ENCODE assay signal across 18 mouse cellular contexts in genomic region chr5:137962945-137963344, GRCm38 (mm10). TPM values are rescaled to one million over a fixed set of nuclear protein-coding genes. Genes with fewer than 3 reads are reported as not detected.
DNase-seq lines count a peak whose midpoint lies in the region; ATAC-seq lines count a peak whose summit lies in the region.
"Had no signal": no experiment of that assay in that cellular context is flagged by ENCODE, and none has a peak within 500 bp of the region (broad histone marks: within the 10 kb centered on the region; RNA-seq: fewer than 3 reads in every experiment).

TSS of gene Gjc3 (minus strand) at chr5:137963098.

- no peaks in the 10 kb centered on the region for H3K4me1 ChIP-seq in hindbrain, embryonic 11.5 days (replicated peaks; ENCODE audit: control insufficient read depth, insufficient read depth, low read length)
- no peaks in the 10 kb centered on the region for H3K4me1 ChIP-seq in hindbrain, embryonic 13.5 days (replicated peaks)
- H3K4me1 ChIP-seq: heart, embryonic 13.5 days; liver, embryonic 13.5 days; megakaryocyte, embryonic 14.5 days had no signal

- H3K4me3 ChIP-seq in hindbrain, embryonic 11.5 days (ENCODE audit: low read depth, low read length), result no peak within 1 kb of the TSS
- no peak within 1 kb of the TSS for H3K4me3 ChIP-seq in hindbrain, embryonic 13.5 days
- H3K4me3 ChIP-seq: heart, embryonic 13.5 days; liver, embryonic 13.5 days; megakaryocyte, embryonic 14.5 days had no signal

- no peak within 1 kb of the TSS for H3K9ac ChIP-seq in hindbrain, embryonic 11.5 days (ENCODE audit: low read depth, low read length)
- no peak within 1 kb of the TSS for H3K9ac ChIP-seq in hindbrain, embryonic 13.5 days
- H3K9ac ChIP-seq: heart, embryonic 13.5 days; liver, embryonic 13.5 days had no signal

- ATAC-seq in hindbrain, embryonic 11.5 days (ENCODE audit: low FRiP score), result no peak
- no peak for ATAC-seq in hindbrain, embryonic 13.5 days (ENCODE audit: low FRiP score)
- ATAC-seq: lung, postnatal 0 days had no signal

- 51% methylated on average over 8 of the region's 8 CpGs for WGBS in hindbrain, embryonic 11.5 days
- WGBS in hindbrain, embryonic 13.5 days, result 41% methylated on average over 8 of the region's 8 CpGs

- H3K27me3 ChIP-seq in hindbrain, embryonic 11.5 days (ENCODE audit: control insufficient read depth, insufficient read depth, low read length), result no peaks in the 10 kb centered on the region
- no peaks in the 10 kb centered on the region for H3K27me3 ChIP-seq in hindbrain, embryonic 13.5 days
- H3K27me3 ChIP-seq: heart, embryonic 13.5 days; liver, embryonic 13.5 days had no signal

- no peaks in the 10 kb centered on the region for H3K9me3 ChIP-seq in hindbrain, embryonic 11.5 days (ENCODE audit: control insufficient read depth, low read length)
- no peaks in the 10 kb centered on the region for H3K9me3 ChIP-seq in hindbrain, embryonic 13.5 days
- H3K9me3 ChIP-seq: heart, embryonic 13.5 days; liver, embryonic 13.5 days had no signal

- no peaks in the 10 kb centered on the region for H3K36me3 ChIP-seq in hindbrain, embryonic 11.5 days (ENCODE audit: control insufficient read depth, insufficient read depth, low read length)
- H3K36me3 ChIP-seq in hindbrain, embryonic 13.5 days, result no peaks in the 10 kb centered on the region
- H3K36me3 ChIP-seq: heart, embryonic 13.5 days; liver, embryonic 13.5 days had no signal

- no peak within 1 kb of the TSS for H3K27ac ChIP-seq in hindbrain, embryonic 11.5 days (ENCODE audit: low read depth, low read length)
- H3K27ac ChIP-seq in hindbrain, embryonic 13.5 days, result no peak within 1 kb of the TSS
- H3K27ac ChIP-seq: heart, embryonic 13.5 days; liver, embryonic 13.5 days had no signal

- DNase-seq in cerebellum, adult 11 months, result peak; percentile 2
- DNase-seq in cerebellum, postnatal 4 days (ENCODE audit: low spot score in 2 of 2), result no peak
- peak; percentile 6 for DNase-seq in hindbrain, embryonic 11.5 days (ENCODE audit: low spot score)
- DNase-seq in brain, adult 2 months (ENCODE audit: low read depth, low spot score), result peak; percentile 74
- DNase-seq in left cerebral cortex, adult 8-10 months (ENCODE audit: low spot score in 2 of 2), result no peak
- DNase-seq in urinary bladder, postnatal 14 days (ENCODE audit: low spot score), result no peak
- no peak for DNase-seq in liver
- DNase-seq: kidney, adult 11 months; liver, embryonic 13.5 days; right cerebral cortex, postnatal 25 days had no signal

- no peak within 1 kb of the TSS for H3K4me2 ChIP-seq in hindbrain, embryonic 11.5 days (replicated peaks; ENCODE audit: low read depth, low read length)
- H3K4me2 ChIP-seq in hindbrain, embryonic 13.5 days, result no peak within 1 kb of the TSS
- H3K4me2 ChIP-seq: heart, embryonic 13.5 days; liver, embryonic 13.5 days had no signal

RNA-seq across cellular contexts. Expression of gene Gjc3, which starts in this region (rescaled TPM):
- 0.17 and 0.23 TPM in 2 replicates for polyA plus RNA-seq in hindbrain, embryonic 11.5 days (2014; fragmentation: Nextera tagmentation; extraction: Ambion mirVana)
- 0.77 and 0.83 TPM in 2 replicates for polyA plus RNA-seq in hindbrain, embryonic 13.5 days (2015; fragmentation: Nextera tagmentation; extraction: Ambion mirVana)
- 10 to 100 TPM; 22.7 to 28.6 (median 25.6) TPM for total RNA-seq in left cerebral cortex, adult 8-10 months (2022)
- total RNA-seq: CH12.LX; hematopoietic stem cell, adult 5-6 weeks had no signal
- polyA plus RNA-seq: embryonic facial prominence, embryonic 11.5 days; lung, postnatal 0 days; thymus, postnatal 0 days had no signal

Comparison
In these comparisons a context has a peak if more than half of its experiments do, and no peak if none do; other contexts are left out.
1. DNase-seq: peak in cerebellum, adult 11 months (single experiment) and brain, adult 2 months (single experiment); none in cerebellum, postnatal 4 days (0 of 2), left cerebral cortex, adult 8-10 months (0 of 2), urinary bladder, postnatal 14 days (single experiment) and liver (single experiment).
2. Peak in DNase-seq in hindbrain, embryonic 11.5 days; RNA of the gene not detected or under 1 TPM.